ENCODE assay signal across 20 mouse cellular contexts in the genomic region with DNA sequence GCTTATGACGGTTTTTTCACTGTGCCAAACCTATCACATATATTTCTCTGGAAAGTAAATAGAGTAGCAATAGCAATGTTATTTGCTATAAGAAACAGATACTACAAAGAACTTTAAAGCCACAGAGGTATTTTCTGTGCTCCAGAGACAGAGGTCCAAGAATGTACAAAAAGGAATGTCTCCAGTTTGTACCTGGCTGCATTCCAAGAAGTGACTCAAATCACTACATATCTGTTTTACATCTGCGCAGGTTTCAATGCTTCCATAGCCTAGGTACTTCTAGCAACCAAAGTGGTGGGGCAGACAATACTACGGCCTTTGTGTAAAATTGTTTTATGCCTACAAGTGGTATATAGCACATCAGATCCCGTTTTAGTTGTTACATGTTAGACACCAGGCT.
DNase-seq lines count a peak whose midpoint lies in the region; ATAC-seq lines count a peak whose summit lies in the region.
"Had no signal": no experiment of that assay in that cellular context is flagged by ENCODE, and none has a peak within 500 bp of the region (broad histone marks: within the 10 kb centered on the region; RNA-seq: fewer than 3 reads in every experiment).

No protein-coding gene starts in this region.

- no peak overlapping the region for H3K9ac ChIP-seq in lung, embryonic 16.5 days (ENCODE audit: low read length)
- no peak overlapping the region for H3K9ac ChIP-seq in hindbrain, embryonic 12.5 days
- H3K9ac ChIP-seq: forebrain, embryonic 12.5 days; heart, embryonic 13.5 days; hindbrain, embryonic 13.5 days had no signal

- H3K4me3 ChIP-seq in lung, embryonic 16.5 days (ENCODE audit: low read length), result no peak overlapping the region
- no peak overlapping the region for H3K4me3 ChIP-seq in hindbrain, embryonic 12.5 days
- H3K4me3 ChIP-seq: forebrain, embryonic 12.5 days; heart, embryonic 13.5 days; hindbrain, embryonic 13.5 days had no signal

- WGBS in lung, embryonic 16.5 days, result 52% methylated on average over 4 of the region's 4 CpGs
- 82% methylated on average over 4 of the region's 4 CpGs for WGBS in hindbrain, embryonic 12.5 days

- H3K4me2 ChIP-seq in lung, embryonic 16.5 days (ENCODE audit: low read depth, low read length), result no peak overlapping the region
- H3K4me2 ChIP-seq in hindbrain, embryonic 12.5 days (replicated peaks), result no peak overlapping the region
- H3K4me2 ChIP-seq: forebrain, embryonic 12.5 days; heart, embryonic 13.5 days; hindbrain, embryonic 13.5 days had no signal

- H3K27me3 ChIP-seq in lung, embryonic 16.5 days (ENCODE audit: control insufficient read depth, insufficient read depth, low read depth, low read length), result no peaks in the 10 kb centered on the region
- no peaks in the 10 kb centered on the region for H3K27me3 ChIP-seq in hindbrain, embryonic 12.5 days
- H3K27me3 ChIP-seq: CH12.LX; forebrain, embryonic 12.5 days; heart, embryonic 13.5 days; hindbrain, embryonic 13.5 days had no signal

- no peaks in the 10 kb centered on the region for H3K4me1 ChIP-seq in lung, embryonic 16.5 days (replicated peaks; ENCODE audit: control insufficient read depth, insufficient read depth, low read length)
- no peaks in the 10 kb centered on the region for H3K4me1 ChIP-seq in hindbrain, embryonic 12.5 days
- H3K4me1 ChIP-seq: forebrain, embryonic 12.5 days; hindbrain, embryonic 13.5 days had no signal

- ATAC-seq in lung, embryonic 16.5 days (ENCODE audit: low read depth), result peak; percentile 36; the same call in 1 of the 2 replicates
- no peak for ATAC-seq in hindbrain, embryonic 12.5 days (ENCODE audit: low FRiP score)
- ATAC-seq: forebrain, embryonic 16.5 days; hindbrain, postnatal 0 days had no signal

- H3K27ac ChIP-seq in lung, embryonic 16.5 days (ENCODE audit: low read length), result no peak overlapping the region
- H3K27ac ChIP-seq in hindbrain, embryonic 12.5 days, result no peak overlapping the region
- H3K27ac ChIP-seq: forebrain, embryonic 12.5 days; heart, embryonic 13.5 days; hindbrain, embryonic 13.5 days; hindbrain, postnatal 0 days had no signal

- no peaks in the 10 kb centered on the region for H3K36me3 ChIP-seq in lung, embryonic 16.5 days (ENCODE audit: control insufficient read depth, insufficient read depth, low read length)
- H3K36me3 ChIP-seq in hindbrain, embryonic 12.5 days, result no peaks in the 10 kb centered on the region
- H3K36me3 ChIP-seq: forebrain, embryonic 12.5 days; heart, embryonic 13.5 days; hindbrain, embryonic 13.5 days had no signal

- peak; percentile 64 for DNase-seq in heart, adult 11 months
- DNase-seq in heart, postnatal 10 days, result no peak
- DNase-seq in lung, postnatal 36 days, result no peak
- DNase-seq in NIH3T3 (ENCODE audit: low read depth), result peak; percentile 47
- DNase-seq in layer of hippocampus, adult 11-12 months (ENCODE audit: low spot score), result no peak
- DNase-seq: adrenal gland, adult 2 months; adrenal gland, postnatal 25 days; cerebellum, adult 18-20 months; cerebellum, adult 9-11 months; cerebellum, postnatal 36 days; gastrocnemius, postnatal 25 days; heart, postnatal 4 days had no signal

- no peaks in the 10 kb centered on the region for H3K9me3 ChIP-seq in lung, embryonic 16.5 days (ENCODE audit: control insufficient read depth, low read length)
- no peaks in the 10 kb centered on the region for H3K9me3 ChIP-seq in hindbrain, embryonic 12.5 days (replicated peaks)
- H3K9me3 ChIP-seq: forebrain, embryonic 12.5 days; heart, embryonic 13.5 days; hindbrain, embryonic 13.5 days had no signal

- intact Hi-C loops in heart, postnatal 10 days (cut with DNase I), result no loop called here

Comparison
In these comparisons a context has a peak if more than half of its experiments do, and no peak if none do; other contexts are left out.
1. DNase-seq: peak in heart, adult 11 months (single experiment) and NIH3T3 (single experiment); none in heart, postnatal 10 days (0 of 2), lung, postnatal 36 days (single experiment) and layer of hippocampus, adult 11-12 months (single experiment).